Mouse (Mus musculus): ENCODE results near the gene Zfp598.

Zfp598 gene

DNA sequence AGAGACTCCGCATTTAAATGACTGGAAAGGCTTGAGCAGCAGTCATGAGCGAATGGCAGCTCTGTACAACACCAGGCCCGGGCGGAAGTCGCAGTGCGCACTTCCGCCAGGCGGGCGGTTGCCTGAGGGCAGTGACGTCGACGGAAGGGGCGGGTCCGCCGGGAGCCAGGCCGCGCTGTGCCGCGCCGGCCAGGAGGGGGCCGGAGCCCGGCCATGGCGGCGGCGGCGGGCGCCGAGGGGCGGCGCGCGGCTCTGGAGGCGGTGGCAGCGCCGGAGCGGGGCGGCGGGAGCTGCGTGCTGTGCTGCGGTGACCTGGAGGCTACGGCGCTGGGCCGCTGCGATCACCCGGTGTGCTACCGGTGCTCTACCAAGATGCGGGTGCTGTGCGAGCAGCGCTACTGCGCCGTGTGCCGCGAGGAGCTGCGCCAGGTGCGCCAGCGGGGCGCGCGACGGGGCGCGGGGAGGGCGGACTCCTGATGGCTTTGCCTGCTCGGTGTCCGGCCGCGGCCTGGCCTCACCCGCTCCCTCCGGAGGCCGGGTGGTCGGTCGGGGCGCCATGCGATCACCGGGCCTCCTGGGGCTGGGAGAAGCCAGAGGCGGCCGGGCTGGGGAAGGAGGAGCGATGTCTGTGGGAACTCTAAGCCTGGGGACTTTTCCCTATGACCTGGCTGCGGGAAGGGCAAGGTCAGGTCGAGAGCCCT lies at the start of gene Zfp598:
Zfp598 (plus strand) TSS at position 143 of the 701 bp plus-strand sequence.
- peak; percentile 94 for DNase-seq (ENCODE audit: low read depth, low spot score)

DNA sequence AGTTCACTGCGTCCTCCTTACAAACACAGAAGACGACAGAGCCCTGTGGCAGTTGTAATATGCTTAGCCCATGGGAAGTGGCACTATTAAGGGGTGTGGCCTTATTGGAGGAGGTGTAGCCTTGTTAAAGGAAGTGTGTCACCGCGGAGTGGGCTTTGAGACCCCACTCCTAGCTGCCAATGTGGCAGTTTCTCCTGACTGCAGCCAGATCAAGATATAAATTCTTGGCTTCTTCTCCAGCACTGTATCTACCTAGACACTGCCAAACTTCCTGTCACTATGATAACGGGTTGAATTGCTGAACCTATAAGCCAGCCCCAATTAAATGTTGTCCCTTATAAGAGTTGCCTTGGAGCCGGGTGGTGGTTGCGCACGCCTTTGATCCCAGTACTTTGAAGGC lies 44.0 kb upstream of the Zfp598 start:
- no peak for DNase-seq (ENCODE audit: low read depth, low spot score)

DNA sequence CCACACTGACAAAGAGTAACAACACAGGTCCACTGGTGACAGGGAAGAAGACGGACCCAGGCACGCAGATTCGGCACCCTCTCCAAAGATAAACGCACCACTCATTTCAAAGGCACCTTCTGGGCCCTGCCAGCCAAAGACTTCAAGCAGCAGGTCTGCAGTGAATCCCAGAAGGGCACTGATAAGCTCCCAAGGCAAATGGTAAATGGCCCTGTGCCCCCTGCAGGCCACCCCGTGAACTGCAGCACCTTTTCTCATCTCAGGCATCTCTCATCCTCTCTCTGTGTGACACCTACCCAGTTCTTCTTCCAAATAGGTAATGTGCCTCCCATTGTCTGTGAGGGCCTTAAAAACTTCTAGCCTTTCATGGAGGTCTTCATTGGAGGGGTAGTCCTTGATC lies 40.8 kb upstream of the Zfp598 start:
- DNase-seq (ENCODE audit: low read depth, low spot score), result peak; percentile 62

DNA sequence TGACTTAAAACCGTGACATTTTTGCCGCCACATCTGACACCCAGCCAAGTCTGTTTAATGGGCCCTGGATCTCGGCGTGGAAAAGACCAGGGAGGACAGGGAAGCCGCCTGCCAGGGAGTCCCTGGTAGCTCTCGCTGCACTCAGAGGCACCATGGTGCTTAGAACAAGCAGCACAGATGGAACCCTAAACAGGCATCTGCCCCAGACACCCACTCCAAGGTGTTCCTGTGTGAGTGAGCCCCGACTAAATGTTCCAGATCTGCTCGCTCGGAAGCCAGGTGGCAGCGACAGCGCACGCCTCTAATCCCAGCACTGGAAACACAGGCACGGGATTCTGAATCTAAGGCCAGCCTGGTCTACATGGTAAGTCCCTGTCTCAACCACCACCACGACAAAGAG lies 39.4 kb upstream of the Zfp598 start:
- DNase-seq (ENCODE audit: low read depth, low spot score), result no peak

DNA sequence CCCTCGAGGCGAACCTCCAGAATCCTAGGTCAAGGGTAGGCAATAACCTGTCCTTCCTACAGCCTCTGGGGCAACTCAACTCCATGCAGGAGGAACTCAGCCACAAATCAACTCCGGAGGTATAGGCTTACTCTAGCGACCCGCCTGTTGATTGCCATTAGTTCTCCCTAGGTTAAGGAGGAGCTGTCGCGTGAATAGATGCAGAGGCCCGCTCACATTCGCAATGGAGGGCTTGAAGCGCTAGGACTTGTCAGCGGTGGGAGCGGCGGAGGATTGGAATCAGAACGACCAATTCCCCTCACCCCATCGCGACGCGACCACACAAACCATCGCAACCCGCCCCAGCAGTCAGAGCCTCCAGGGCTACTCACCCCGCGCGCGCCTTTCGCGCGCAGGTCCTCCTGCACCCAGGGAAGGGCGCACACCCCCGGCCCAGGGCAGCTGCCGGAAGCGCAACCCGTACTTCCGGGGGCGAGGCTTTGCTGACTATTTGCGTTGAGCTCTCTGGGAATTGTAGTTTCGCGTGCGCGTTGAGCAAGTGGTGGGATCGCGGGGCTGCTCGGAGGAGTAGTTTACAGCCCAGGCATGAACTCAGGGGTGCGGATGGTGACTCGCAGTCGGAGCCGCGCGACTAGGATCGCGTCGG lies 37.2 kb upstream of the Zfp598 start, which contains the start of the genes Tsc2 and Nthl1:
Tsc2 (minus strand) TSS at position 464 of the 646 bp plus-strand sequence.
Nthl1 (plus strand) TSS at position 514 of the 646 bp plus-strand sequence.
- peak; percentile 89 for DNase-seq (ENCODE audit: low read depth, low spot score)

DNA sequence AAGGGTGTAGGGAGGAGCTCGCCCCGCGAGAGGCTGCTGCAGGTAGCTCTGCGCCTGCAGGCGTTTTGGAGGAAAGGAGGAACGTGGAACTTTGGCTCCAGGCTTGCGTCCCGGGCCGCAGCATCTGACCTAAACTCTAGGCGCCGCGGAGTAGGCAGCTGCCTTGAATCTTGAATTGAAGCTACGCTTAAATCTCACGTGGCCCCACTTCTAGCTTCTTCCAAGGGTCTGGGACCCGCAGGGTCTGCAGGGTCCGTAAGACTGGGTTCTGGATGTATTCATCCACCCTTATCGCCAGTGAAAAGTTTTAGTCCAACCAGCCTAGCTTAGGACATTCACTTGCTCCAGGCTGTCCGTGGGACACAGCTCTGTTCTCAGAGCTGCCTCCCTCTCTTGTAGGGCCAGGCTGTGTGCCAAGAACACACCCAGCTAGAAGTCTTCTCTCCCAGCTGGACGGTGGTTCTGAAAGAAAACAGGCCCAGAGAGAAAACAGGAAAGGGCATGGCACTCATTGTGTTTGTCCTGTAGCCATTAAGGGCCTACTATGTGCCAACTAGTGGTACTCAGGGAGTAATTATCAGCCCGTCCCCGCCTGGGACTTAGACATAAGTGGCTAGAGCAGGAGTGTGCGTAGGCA lies 36.6 kb upstream of the Zfp598 start:
- DNase-seq (ENCODE audit: low read depth, low spot score), result no peak

DNA sequence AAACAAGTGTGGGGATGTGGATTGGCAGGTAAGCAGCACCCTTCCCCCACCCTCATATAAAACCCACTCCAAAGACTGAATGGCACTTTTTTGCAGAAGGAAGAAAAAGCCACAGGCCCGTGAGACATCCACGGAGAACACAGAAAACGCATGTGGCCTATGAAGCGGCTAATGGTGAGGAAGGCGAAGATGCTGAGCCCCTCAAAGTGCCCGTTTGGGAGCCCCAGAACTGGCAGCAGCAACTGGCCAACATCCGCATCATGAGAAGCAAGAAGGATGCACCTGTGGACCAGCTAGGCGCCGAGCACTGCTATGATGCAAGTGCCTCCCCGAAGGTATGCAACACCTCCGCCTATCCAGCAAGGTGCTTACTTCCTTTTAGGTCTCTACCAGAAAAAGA lies 35.7 kb upstream of the Zfp598 start:
- no peak for DNase-seq (ENCODE audit: low read depth, low spot score)

DNA sequence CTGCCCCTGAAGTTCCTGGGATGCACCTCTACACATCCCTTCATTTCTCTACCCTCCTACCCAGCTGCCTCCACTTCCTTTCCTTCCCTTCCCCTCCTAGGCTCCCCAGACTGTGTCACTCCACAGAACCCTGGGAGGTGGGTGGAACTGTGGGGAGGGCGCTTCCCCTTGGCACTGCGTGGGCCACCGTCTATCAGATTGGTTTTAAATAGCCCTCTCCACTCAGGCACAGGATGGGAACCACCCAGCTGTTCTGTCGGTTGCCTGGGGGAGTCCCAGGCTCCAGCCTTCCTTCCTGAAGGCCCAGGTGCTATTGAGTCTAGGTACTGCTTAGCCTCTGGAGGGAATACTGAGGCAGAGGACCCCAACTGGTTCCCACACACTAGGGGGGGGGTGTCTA lies 34.5 kb upstream of the Zfp598 start:
- no peak for DNase-seq (ENCODE audit: low read depth, low spot score)

DNA sequence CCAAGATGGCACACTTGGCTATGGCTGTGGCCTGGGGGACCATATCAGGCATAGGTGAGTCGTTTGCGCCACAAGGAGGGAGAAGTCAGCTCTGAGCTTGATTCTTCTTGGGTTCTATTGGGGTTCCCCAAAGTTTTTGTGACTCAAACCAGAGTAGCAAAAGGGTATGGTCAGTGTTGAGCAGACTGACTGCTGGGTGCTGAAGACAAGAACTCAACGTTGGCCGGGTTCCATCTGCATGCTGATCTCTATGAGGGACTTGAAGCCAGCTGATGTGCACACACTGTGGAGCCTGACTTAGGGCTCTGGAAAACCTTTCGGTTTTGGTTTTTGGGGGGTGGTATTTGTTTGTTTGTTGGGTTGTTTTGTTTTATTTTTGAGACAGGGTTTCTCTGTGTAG lies 33.8 kb upstream of the Zfp598 start:
- no peak for DNase-seq (ENCODE audit: low read depth, low spot score)

DNA sequence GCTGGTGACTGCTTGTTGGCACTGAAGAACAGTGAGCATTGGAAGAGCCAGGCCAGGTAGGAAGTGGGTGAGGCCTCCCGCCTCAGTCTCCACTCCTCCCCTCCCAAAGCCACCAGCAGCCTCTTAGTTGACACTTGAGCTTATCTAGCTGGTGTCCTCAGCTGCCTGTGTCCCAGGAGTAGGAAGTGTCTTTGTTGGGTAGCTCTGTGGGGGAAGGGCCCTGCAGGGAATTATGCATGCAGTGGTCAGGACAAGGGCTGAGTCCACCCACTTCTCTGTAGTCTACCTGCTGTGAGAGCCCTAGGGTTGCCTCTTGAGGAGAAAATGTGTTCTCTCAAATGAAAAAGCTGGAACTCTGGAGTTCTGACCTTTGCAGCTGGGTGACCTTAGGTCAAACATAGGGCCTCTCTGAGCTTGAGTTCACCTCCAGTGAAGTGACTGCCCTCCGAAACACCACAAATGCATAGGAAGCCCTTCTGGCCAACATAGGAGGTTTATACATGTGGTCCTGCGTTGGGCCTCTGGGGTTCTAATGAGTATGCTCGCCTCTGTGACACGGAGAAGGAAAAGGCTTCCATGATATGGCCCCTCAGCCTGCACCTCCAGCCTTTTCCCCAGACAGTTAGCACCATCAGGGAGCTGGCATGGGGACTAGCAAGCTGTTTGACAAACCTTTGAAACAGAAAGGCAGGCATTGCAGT lies 32.6 kb upstream of the Zfp598 start:
- no peak for DNase-seq (ENCODE audit: low read depth, low spot score)

DNA sequence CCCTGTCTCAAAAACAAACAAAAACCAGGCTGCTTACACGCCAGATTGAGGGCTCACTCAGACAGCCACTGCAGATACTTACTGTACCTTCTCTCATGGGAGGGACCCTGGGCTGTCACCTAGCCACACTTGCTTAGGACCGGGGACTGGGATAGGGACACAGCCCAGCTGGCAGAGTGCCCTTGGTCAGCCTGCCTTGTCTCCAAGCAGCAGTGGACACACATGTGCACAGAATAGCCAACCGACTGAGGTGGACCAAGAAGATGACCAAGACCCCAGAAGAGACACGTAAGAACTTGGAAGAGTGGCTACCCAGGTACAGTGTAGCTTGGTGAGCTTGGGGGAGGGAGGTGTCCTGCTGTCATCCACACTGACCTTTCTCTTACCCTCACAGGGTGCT lies 31.3 kb upstream of the Zfp598 start:
- no peak for DNase-seq (ENCODE audit: low read depth, low spot score)

DNA sequence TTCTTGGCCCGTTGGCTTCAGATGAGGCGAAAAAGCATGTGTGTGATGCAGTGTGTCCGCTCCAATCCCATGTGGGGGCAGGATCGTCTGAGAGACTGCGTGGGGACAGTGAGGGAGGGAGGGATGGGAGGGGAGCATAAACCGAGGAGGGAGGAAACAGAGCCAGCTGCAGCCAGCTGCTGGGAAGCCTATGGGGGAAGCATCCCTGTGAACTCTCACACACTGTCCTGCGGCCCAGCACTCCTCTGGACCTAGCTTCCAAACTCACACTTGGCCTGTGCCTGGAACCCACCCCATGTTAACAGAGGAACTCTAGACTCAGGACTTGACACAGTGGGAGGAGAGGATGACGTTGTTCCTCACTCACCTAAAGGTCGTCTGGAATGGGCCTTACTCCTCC lies 30.6 kb upstream of the Zfp598 start:
- DNase-seq (ENCODE audit: low read depth, low spot score), result no peak

DNA sequence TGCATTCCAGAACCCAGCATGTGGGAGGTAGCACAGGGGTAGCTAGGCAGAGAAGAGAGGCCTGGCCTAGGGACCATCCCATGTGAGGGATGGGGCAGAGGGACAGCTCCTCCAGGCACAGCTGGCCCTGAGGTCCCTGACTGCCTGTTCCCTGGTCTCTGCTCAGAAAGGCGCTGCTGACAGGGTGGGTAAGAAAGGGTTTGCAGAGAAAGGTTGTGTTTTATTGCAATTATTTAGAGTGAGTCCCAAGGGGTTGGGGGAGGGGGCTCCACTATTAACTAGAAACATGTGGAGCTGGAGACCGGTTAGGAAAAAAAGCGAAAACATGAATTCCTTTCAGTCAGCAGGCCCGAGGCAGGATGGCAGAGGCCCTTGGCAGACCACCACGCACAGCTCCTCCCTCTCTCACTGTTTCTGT lies 29.9 kb upstream of the Zfp598 start:
- peak; percentile 87 for DNase-seq (ENCODE audit: low read depth, low spot score)

DNA sequence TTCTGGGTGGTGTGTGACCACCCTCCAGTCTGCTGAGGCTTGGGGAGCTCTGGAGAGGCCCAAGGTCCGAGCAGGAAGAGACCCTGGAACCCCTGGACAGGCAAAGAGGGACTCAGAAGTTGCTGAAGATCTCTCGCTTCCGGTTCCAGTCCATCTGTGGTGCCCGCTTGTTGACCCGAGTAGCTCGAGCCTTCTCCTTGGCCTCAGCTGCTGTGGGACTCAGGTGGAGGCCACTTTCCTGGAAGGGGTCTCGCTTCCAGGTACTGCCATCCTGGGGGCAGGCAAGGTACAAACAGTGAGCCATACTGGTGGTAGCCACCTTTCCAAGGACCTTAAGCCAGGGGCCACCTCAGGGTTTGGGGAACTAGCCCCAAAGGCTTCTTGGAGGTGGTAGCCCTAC lies 29.4 kb upstream of the Zfp598 start:
- DNase-seq (ENCODE audit: low read depth, low spot score), result no peak

DNA sequence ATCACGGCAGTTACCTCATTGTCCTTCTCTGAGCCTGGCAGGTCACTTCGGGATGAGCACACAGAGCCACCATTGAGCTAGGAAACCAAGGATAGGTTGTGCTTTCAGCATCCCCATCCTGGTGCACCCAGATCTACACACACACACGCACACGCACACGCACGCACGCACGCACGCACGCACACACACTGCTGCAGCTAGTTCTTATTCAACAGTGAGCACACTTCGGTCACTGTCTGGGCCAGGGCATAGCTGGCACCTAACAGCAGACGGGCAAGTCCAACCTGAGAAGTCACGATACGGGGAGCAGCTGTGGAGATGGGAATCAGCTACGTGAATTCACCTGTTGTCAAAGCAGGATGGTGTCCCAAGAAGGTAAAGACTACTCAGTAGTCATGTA lies 28.9 kb upstream of the Zfp598 start:
- DNase-seq (ENCODE audit: low read depth, low spot score), result no peak

DNA sequence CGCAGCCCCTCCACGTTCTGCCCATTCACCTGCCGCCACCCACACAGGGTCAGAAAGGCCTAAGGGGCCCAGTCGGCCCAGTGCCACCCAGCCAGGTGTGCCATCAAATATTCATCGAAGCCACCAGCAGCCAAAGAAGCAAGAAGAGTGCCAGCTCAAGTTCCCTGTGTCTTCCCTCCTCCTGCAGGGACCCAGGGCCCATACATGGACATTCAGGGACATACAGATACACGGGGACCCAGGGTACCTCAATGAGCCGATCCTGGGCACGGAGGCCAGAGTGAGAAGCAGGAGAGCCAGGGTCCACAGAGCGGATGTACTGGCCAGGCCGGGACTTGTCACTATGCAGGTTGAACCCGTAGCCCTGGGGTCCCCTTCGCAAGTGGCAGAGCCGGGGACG lies 27.5 kb upstream of the Zfp598 start:
- DNase-seq (ENCODE audit: low read depth, low spot score), result no peak

DNA sequence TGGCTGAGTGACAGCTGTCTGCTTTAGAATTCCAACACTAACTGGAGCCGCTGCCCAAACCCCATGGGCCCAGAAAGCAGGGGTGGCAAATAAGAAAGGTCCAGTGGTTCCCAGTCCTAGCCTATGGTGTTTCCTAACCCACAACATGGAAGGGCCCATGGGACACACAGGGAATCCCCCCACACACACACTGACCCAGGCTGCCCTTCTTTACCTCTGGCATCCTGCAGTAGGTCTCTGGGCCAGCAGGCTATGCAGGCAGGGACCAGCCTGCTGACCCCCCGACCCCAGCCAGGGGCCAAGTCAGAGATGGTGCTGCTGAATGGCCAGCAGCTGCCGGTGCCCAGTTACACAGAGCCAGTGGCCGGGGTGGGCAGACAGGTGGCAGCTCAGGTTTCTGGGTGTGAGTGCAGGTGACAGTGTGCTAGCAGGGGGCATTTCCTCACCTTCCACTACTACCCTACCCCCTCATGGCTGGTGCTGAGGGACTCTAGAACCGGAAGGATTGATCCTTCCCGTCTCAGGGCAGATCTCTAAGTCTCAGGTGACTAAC lies 26.6 kb upstream of the Zfp598 start:
- DNase-seq (ENCODE audit: low read depth, low spot score), result no peak

DNA sequence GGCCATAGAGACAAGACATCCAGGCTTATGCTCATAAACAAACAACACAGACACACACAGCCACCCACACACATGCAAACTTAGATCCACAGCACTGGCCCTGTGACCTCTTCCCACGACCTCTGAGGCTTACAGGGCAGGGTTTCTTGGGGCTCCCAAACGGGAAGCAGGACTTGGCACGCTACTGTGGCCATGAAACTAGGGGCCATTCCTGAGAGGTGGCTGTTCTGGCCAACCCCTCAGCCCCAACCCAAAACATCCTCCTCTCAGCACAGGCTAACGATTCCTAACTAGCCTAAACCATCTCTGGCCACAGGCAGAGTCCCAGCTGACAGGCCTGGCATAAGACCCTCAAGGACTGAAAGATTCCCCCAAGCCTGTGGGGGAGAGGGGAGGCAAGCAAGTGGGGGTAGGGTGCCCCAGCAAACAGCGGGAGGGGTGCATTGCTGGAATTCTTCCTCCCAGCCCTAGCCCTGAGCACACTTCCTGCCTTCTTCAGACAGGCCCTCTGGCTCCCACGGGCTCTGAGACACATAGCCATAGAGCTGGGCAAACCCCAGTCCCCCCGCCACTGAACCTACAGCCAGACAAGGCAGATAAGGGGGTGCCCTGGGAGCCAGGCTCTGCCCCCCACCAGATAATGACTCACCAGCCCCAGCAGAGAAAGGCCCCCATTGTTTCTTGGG lies 25.3 kb upstream of the Zfp598 start:
- DNase-seq (ENCODE audit: low read depth, low spot score), result no peak

DNA sequence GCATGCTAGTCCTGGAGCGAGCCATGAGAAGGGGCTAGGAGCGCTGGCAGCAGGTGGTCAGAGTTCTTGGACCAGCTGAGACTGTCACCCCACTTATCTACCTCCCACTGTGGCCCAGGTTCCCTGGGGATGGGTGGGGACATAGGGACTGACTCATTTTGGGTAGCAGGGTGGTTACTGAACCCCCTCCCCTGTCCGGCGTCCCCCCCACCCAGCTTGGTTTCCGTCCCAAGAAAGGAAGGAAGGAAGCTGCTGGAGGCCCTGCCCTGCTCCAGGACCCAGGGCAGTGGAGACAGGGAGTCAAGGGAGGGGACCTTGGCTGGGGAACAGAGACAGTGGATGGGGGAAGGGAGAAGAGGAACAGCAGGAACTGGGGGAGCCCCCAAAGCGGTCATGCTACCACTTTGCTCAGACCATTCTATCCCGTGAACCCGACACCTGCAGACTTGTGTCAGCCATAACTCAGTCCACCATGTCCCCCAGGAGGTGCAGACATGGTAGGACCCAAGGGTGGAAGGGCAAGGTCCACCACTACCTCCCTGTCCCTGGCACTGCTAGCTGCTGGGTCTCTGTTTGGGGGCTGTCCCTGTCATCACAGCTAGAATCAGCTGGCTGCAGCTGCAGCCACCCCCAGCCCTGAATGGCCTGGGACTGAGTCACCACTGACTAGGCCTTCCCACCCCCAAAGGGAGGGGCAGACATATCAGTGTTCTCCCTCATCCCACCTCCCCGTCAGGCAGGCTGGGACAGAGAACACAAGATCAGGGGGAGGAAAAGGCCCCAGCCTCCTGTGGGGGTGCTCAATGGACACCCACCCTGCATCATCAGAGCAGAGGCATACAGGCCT lies 24.4 kb upstream of the Zfp598 start:
- no peak for DNase-seq (ENCODE audit: low read depth, low spot score)

DNA sequence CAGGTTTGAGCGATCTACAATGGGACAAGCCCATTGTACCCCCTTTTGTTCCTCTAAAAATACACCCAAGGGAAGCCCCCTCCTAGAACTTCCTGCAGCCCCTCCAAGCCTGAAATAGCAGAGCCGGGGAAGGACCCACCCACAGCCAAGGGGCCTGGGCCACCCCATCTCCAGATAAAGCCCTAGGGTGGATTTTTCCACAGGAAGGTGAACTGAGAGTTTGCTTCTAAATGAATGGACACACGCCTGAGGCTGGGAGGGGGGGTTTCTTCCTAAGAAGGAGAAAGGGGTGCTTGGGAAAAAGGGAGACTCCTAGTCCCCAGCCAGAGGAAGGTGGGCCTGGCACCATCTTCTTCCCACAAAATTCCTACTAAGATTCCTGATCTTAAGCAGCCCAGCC lies 23.6 kb upstream of the Zfp598 start:
- DNase-seq (ENCODE audit: low read depth, low spot score), result no peak

Data from forelimb bud, embryonic 11.5 days (tissue).